Mouse (Mus musculus) bone marrow, adult 2 months (tissue): ENCODE data around the gene Mmp15. TPM values are rescaled to one million over a fixed set of nuclear protein-coding genes. Genes with fewer than 3 reads are reported as not detected.

ENCODE experiments used
- H3K27ac ChIP-seq: fragments of 200-500 bp; 2 replicates; pipeline ENCODE4 v1.5.1; 2012; ENCODE audit warnings: low read depth, mild to moderate bottlenecking, control low read depth, inconsistent platforms, low read length; ENCODE audit not compliant: control insufficient read depth, poor library complexity, insufficient read depth
- H3K4me1 ChIP-seq: fragments of 200-500 bp; 2 replicates; pipeline ENCODE4 v1.6.1; 2011; ENCODE audit warnings: low read length; ENCODE audit not compliant: control insufficient read depth, insufficient read depth
- H3K4me3 ChIP-seq: fragments of 200-500 bp; replicated peaks from 2 replicates; pipeline ENCODE3; 2011; ENCODE audit warnings: mild to moderate bottlenecking, low read depth, low read length, control low read depth; ENCODE audit not compliant: control insufficient read depth
- CTCF ChIP-seq: fragments of 200-500 bp; IDR thresholded peaks from 2 replicates; pipeline ENCODE4 v1.5.1; 2011; ENCODE audit warnings: low read length, control low read depth; ENCODE audit not compliant: control insufficient read depth, insufficient read depth
- POLR2A ChIP-seq: fragments of 200-500 bp; IDR thresholded peaks from 2 replicates; pipeline ENCODE4 v1.6.1; 2011; ENCODE audit warnings: low read depth, mild to moderate bottlenecking, control low read depth, low read length, borderline replicate concordance; ENCODE audit not compliant: control insufficient read depth
- WGBS: fragments of 180-500 bp; shearing (Covaris S2); methylation state at CpG from one replicate; pipeline ENCODE4 v1.1.7; 2018; 5-methylcytosine and 5-hydroxymethylcytosine counted together
- polyA plus RNA-seq: library from polyadenylated mRNA; stranded (reverse); fragments of >200 nt; gene quantifications from 2 replicates; pipeline ENCODE4 v1.2.4, GENCODE M21; 2011; ENCODE audit warnings: low replicate concordance; ENCODE audit not compliant: missing spikeins, insufficient read depth, insufficient read length

The Mmp15 gene
- 0.63 TPM in 1 of 2 replicates, not detected in the other for polyA plus RNA-seq

DNA sequence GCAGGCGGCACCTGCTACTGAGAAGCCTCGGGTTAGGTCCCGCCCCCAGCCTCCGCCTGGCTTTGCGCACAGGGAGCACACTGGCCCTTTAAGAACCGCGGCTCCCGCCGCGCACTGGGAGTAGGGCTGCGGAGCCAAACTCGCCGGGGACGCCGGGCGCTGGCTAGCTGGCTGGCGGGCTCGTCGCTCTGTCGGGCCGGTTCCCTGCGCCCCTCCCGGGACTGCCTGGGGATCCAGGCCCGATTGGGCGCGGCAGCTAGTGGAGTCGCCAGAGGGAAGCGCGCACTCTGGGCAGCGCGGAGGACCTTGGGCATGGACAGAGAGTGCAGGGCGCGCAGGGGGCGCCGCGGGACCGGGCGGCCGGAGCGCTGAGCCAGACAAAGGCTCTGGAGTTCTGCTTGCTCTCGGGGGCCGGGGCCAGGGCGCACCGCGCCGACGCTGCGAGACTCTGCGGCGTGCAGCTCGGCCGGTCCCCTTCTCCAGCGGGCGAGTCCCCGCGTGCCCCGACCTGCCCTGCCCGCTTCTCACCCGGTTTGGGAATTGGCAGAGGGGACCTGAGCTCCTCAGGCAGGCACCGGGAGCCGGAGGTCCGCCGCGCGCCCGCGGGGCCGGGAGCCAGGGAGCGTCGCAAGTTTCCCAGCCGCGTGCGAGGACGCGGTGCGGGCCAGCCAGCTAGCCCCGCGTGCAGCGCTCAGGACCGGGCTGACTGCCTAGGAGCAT is at the start of gene Mmp15:
Gene Mmp15 (plus strand): TSS at position 118 of the 720 bp plus-strand sequence.
- Histone ChIP-seq H3K4me1 (no peaks in the 10 kb centered on the region), H3K27ac (no peak within 1 kb of the TSS; the same call in 1 of the 2 replicates), H3K4me3 (no peak within 1 kb of the TSS)
- TF ChIP-seq POLR2A (no peak), CTCF (no peak)
- WGBS = under 1% methylated on average over 80 of the region's 80 CpGs

- TF ChIP-seq CTCF (peak; percentile 34; the same call in 1 of the 2 replicates), POLR2A (no peak)
- H3K4me1 ChIP-seq = no peaks in the 10 kb centered on the region
- no peak overlapping the region for H3K4me3 ChIP-seq
- 8% methylated on average over 5 of the region's 5 CpGs for WGBS
- H3K27ac ChIP-seq = no peak overlapping the region
Observed at GRCm38 (mm10) chr8:95302410-95302809, 49.7 kb upstream of the Mmp15 start.

GRCm38 (mm10) chr8:95305526-95305925 is 46.5 kb upstream of the Mmp15 start:
- H3K4me3 ChIP-seq = no peak overlapping the region
- H3K4me1 ChIP-seq = no peaks in the 10 kb centered on the region; the same call in 1 of the 2 replicates
- TF ChIP-seq POLR2A = no peak
- 72% methylated on average over 4 of the region's 4 CpGs for WGBS
- H3K27ac ChIP-seq = no peak overlapping the region

DNA sequence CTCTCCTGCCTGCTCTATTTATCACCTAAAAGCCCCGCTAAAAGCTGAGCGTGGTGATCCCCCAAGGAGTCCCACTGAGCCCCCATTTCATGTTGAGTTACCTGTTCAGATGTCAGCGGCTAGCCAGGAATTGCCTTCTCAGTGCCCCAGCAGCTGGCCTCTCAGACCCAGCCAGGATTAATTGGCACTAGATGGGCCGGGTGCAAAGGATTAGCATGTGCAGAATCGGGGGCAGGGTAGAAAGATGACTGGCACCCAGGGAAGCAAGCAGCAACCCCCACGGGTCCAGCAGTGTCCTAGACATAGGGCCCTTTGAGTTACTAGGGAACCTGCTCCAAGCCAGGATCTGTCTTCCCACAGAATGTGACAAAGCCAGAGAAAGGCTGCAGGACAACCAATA is 45.6 kb upstream of the Mmp15 start, which contains the start of gene Cngb1:
Gene Cngb1 (minus strand): TSS at position 155 of the 400 bp plus-strand sequence.
- Histone ChIP-seq H3K4me1 (no peaks in the 10 kb centered on the region; the same call in 1 of the 2 replicates), H3K27ac (no peak within 1 kb of the TSS), H3K4me3 (no peak within 1 kb of the TSS)
- 66% methylated on average over 6 of the region's 6 CpGs for WGBS
- no peak for TF ChIP-seq POLR2A
- TF ChIP-seq CTCF = no peak

GRCm38 (mm10) chr8:95310342-95310970 is 41.6 kb upstream of the Mmp15 start, which contains the start of gene Tepp:
Gene Tepp, plus strand, starts transcription at chr8:95310566.
- H3K27ac ChIP-seq = no peak within 1 kb of the TSS
- H3K4me3 ChIP-seq = no peak within 1 kb of the TSS
- TF ChIP-seq CTCF (no peak), POLR2A (no peak)
- no peaks in the 10 kb centered on the region; the same call in 1 of the 2 replicates for H3K4me1 ChIP-seq
- 75% methylated on average over 6 of the region's 6 CpGs for WGBS

DNA sequence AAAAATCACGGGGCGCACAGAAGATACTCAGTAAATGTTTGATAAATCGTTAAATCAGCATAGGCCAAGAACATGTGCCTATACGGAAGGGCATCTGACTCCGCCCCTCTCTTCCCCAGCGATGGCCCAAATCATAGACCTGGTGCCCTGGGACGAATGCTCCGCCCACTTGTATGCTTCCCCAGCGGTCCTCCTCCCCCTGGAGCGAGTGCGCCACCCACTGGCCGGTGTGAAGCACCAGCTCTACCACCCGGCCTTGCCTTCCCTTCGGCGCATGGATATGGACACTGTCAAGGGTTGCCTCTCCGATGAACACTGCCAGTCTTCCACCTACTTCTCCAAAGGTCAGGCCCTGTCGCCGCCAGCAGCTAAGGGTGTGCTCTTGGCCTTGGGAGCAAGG is 39.2 kb upstream of the Mmp15 start:
- TF ChIP-seq POLR2A (no peak), CTCF (peak; percentile 50)

GRCm38 (mm10) chr8:95313857-95314256 is 38.2 kb upstream of the Mmp15 start:
- H3K4me1 ChIP-seq = no peaks in the 10 kb centered on the region; the same call in 1 of the 2 replicates
- TF ChIP-seq POLR2A = no peak
- TF ChIP-seq CTCF = no peak
- WGBS = 79% methylated on average over 6 of the region's 6 CpGs
- H3K27ac ChIP-seq = no peak overlapping the region
- H3K4me3 ChIP-seq = no peak overlapping the region

More for the DNA sequence above, 39.2 kb upstream of the Mmp15 start:
- no peak overlapping the region for H3K4me3 ChIP-seq
- WGBS = 69% methylated on average over 18 of the region's 18 CpGs
- no peaks in the 10 kb centered on the region; the same call in 1 of the 2 replicates for H3K4me1 ChIP-seq
- no peak overlapping the region for H3K27ac ChIP-seq

- WGBS = 24% methylated on average over 2 of the region's 2 CpGs
- H3K4me1 ChIP-seq = no peaks in the 10 kb centered on the region
- TF ChIP-seq CTCF (no peak), POLR2A (no peak)
Observed at GRCm38 (mm10) chr8:95314707-95315106, 37.4 kb upstream of the Mmp15 start.

More at GRCm38 (mm10) chr8:95314707-95315106, 37.4 kb upstream of the Mmp15 start:
- Histone ChIP-seq H3K27ac (no peak overlapping the region), H3K4me3 (no peak overlapping the region)
